Mouse (Mus musculus): Measurements from ENCODE around the gene Gm38392.
"Not testable (repeated sequence)": the region's sequence is repeated elsewhere in the genome, so short reads cannot be mapped to it uniquely, and the experiment has no call there.

The Gm38392 gene

GRCm38 (mm10) chr3:88276529-88277143 lies 10.4 kb downstream of the Gm38392 start:
- DNase-seq (ENCODE audit: low spot score): peak; percentile 52

- no peak for DNase-seq (ENCODE audit: low spot score)
Measured at GRCm38 (mm10) chr3:88276121-88276520, 10.9 kb downstream of the Gm38392 start.

DNA sequence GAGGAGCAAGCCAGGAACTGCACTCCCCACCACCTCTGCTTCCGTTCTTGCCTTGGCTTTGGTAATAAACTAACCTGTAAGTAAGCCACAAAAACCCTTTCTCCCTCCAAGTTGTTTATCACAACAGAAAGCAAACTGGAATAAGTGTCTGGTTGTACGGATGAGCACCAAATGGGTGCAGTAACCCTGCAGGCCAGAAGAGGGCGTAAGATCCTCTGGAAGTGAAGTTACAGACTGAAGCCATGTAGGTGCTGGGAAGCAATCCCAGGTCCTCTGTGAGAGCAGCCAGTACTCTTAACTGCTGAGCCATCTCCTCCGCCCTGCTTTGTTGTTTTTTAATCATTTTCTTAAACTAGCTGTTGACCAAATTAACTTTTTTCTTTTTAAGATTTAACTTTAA lies 13.0 kb downstream of the Gm38392 start:
- DNase-seq (ENCODE audit: low spot score): no peak

- no peak for DNase-seq (ENCODE audit: low spot score)
Measured at GRCm38 (mm10) chr3:88271859-88272258, 15.2 kb downstream of the Gm38392 start.

GRCm38 (mm10) chr3:88271298-88271697 lies 15.7 kb downstream of the Gm38392 start:
- not testable (repeated sequence) for DNase-seq (ENCODE audit: low spot score)

DNA sequence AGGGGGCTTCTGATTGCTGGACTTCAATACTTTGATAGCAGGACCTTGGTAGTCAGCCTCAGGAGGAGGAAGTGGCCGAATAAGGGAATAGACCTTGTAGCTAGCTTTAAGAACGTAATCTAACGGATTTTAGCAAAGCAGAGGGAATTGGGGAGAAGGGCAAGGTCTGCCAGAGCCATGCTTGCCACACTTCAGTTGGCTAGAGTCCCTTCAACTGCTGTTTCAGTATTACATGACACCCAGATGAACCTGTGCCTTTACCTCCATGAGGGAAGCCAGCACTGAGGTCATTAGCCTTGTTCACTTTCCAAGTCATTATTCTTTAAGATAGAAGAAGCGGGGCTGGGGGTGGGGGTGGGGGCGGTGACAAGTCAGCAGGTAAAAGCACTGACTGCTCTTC lies 18.0 kb downstream of the Gm38392 start:
- no peak for DNase-seq (ENCODE audit: low spot score)

- DNase-seq (ENCODE audit: low spot score): not testable (repeated sequence)
Measured at GRCm38 (mm10) chr3:88268014-88268413, 19.0 kb downstream of the Gm38392 start.

GRCm38 (mm10) chr3:88262346-88262745 lies 24.7 kb downstream of the Gm38392 start:
- DNase-seq (ENCODE audit: low spot score): no peak

DNA sequence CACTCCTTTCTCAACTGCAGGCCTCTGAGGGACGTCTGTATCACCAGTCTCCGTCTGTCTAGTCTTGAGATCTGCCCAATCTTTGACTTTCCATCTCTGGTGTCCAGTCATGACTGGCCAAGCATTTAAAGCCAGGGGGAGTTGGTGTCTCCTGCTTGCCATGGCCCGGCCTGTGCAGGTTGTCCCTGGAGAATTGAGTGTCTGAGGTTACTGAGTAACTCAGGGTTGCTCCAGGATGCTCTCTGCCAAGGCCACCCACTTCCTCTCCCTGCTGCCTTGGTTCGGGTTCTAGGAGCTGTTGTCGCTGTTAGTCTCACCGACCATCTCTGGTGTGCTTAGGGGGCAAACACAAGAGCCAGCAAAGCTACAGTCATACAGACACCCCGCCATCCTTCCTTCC lies 30.6 kb downstream of the Gm38392 start:
- no peak for DNase-seq (ENCODE audit: low spot score)

DNA sequence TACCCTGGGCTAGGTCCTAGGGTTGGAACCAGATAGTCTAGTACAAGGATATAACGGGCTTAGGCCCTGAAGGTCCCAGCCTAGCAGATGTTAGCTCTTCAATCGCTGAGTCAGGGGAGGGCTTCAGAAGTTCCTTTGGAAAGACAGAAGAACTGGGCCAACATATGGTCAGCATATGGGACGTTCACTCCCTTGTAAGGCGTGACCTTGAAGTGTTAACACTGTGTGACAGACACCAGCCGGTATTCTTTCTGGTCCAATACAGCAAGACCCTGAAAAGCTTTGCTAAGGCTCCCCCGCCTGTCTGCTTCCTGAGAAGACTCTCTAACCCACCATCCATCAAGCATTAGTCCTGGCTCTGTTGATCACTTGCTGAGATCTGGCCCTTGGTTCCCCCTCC lies 31.1 kb downstream of the Gm38392 start:
- no peak for DNase-seq (ENCODE audit: low spot score)

DNA sequence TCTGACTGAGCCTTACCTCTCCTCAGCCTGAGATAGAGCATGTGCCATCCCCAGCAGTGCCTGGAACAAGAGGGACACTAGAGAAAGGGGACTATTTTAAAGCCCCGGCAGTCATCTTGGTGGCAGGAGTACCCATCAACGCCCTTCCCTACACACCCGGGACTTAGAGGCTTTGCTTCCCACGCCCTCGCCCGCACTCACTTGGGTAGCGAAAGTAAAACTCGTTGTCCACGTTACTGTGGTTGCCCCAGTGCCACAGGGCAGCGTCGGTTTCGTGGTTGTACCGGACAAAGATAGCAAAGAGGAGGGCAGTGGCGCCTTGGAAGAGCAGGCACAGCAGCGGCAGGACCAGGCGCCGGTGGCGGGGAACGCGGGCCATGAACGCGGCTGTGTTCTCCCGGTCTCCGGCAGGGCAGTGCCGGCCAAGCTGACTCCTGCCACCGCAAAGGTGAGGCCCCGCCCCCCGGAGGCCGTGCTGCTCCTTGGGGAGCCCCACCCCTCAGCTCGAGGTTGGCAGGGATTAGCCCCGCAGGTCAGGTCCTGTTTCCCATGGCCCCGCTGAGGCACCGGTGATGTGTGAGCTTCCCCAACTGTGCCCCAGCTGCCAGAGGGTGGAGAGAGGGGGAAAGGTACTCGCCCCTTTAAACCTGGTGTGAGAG lies 32.6 kb downstream of the Gm38392 start, which contains the start of gene Rhbg:
Rhbg (minus strand) TSS at position 442 of the 659 bp plus-strand sequence.
- no peak for DNase-seq (ENCODE audit: low spot score)

- no peak for DNase-seq (ENCODE audit: low spot score)
Measured at GRCm38 (mm10) chr3:88252739-88253138, 34.3 kb downstream of the Gm38392 start.

DNA sequence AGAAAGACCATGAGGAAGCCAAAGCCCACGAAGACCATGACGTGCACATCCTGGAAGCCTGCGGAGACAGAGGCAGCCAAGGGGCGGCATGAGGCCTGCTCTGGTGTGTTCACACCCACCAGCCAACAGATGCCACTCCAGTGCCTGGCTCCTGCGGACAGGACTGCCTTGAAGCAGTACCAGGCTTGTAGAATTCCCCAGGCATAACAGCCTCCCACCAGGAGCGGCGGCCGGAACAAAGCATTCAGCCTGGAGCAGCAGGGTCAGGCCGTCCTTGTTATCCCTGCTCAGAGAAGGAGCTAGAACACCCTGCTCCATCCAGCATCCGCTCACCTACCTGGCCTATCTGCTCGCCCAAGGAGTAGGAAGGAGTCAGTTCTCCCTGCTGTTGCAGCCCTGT lies 38.6 kb downstream of the Gm38392 start:
- DNase-seq (ENCODE audit: low spot score): no peak

- no peak for DNase-seq (ENCODE audit: low spot score)
Measured at GRCm38 (mm10) chr3:88247666-88248065, 39.3 kb downstream of the Gm38392 start.

DNA sequence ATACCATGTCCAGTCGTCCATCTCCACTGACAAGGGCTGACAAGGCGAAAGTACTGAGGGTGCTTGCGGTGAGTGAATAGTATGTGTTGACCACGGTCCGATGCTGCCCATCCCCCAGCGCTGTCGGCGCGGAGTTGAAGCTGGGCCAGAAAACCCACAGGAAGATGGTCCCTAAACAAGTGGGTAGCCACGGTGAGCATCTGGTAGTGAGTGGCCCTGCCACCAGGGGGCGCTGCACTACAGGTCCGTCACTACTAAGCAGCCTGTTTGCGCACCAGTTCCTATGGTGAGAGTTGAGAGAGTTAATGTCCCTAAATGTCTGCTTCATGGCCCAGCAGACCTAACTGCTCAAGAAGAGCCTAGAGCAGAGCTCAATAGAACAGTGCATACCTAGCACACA lies 41.2 kb downstream of the Gm38392 start:
- peak; percentile 80 for DNase-seq (ENCODE audit: low spot score)

GRCm38 (mm10) chr3:88244071-88244470 lies 42.9 kb downstream of the Gm38392 start:
- peak; percentile 81 for DNase-seq (ENCODE audit: low spot score)

- DNase-seq (ENCODE audit: low spot score): peak; percentile 91
Measured at GRCm38 (mm10) chr3:88242531-88242930, 44.5 kb downstream of the Gm38392 start.

DNA sequence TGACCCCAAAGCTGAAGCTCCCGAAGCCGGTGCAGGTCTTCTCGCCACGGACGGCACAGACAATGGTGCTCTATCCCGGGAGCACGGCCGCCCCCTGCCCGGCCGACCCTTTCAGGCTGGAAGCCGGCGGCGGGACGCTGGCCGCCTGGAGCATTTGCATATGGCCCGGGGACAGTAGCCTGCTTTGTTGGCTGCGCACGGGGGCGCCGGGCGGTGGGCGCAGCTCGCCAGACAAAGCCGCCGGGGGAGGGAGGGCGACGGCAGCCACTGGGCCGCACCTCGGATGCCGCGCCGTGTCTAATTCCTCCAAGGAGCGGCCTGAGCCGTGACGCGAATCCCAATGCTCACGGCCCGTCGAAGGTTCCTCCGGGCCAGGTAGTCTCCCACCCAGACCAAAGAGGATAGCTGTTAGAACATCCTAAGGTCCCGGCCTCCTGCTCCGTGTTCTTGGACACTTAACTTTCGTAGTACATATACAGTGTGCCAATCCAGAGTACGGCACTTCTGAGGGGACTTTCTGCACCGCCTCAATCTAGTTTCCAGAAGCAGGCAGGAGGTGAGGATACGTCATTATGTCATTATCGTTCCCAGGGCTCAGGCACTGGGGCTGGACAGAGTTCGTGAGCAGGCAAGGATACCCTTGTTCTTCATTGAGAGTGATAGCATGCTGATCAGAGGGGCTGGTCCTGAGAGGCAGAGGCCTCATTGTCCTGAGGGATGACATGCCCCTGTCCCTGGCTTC lies 45.8 kb downstream of the Gm38392 start:
- peak; percentile 69 for DNase-seq (ENCODE audit: low spot score)

GRCm38 (mm10) chr3:88239446-88239845 lies 47.6 kb downstream of the Gm38392 start:
- no peak for DNase-seq (ENCODE audit: low spot score)

DNA sequence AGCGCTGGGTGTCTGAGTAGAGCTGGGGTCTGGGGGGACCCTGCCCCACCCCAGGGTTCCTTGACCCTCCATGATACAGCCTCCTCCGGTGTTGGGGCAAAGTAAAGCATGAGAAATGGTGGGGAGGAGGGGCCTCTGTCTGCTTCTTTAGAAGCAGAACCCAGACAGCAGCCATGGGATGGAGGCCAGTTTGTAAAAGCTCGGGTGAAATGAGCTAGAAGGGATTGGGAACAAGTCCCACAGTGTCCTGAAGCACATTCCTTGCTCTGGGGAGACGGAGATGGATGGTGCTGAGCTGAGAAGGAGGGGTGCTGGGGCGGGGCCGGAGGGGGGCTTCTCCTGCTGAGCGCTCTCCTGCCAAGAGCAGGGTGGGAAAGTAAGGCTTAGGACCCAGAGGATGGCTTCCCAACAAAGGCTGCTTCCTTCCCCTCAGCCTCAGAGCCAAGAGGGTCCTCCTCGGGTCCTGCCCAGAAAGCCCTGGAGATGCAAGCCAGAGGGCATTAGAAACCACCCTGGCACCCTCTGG lies 48.1 kb downstream of the Gm38392 start:
- DNase-seq (ENCODE audit: low spot score): no peak

- peak; percentile 66 for DNase-seq (ENCODE audit: low spot score)
Measured at GRCm38 (mm10) chr3:88237556-88238194, 49.3 kb downstream of the Gm38392 start.

GRCm38 (mm10) chr3:88237161-88237555 lies 49.9 kb downstream of the Gm38392 start:
- no peak for DNase-seq (ENCODE audit: low spot score)

All from embryo, embryonic 10.5 days (tissue).